ENCODE assay signal across 8 mouse cellular contexts in genomic region chr11:53736771-53737572, GRCm38 (mm10). TPM values are rescaled to one million over a fixed set of nuclear protein-coding genes. Genes with fewer than 3 reads are reported as not detected.
DNase-seq lines count a peak whose midpoint lies in the region; ATAC-seq and TF ChIP-seq lines count a peak whose summit lies in the region.

No protein-coding gene starts in this region.

- H3K9ac ChIP-seq in hindbrain, embryonic 14.5 days: no peak overlapping the region

- no peak overlapping the region for H3K27ac ChIP-seq in cerebellum, adult 2 months (ENCODE audit: insufficient read depth, low read length)
- no peak overlapping the region for H3K27ac ChIP-seq in hindbrain, embryonic 14.5 days

- WGBS in cerebellum, adult 2 months: 50% methylated on average over 14 of the region's 14 CpGs
- 51% methylated on average over 14 of the region's 14 CpGs for WGBS in hindbrain, embryonic 14.5 days

- no peaks in the 10 kb centered on the region for H3K27me3 ChIP-seq in cerebellum, adult 2 months (ENCODE audit: control insufficient read depth, insufficient read depth, low read length)
- H3K27me3 ChIP-seq in hindbrain, embryonic 14.5 days (ENCODE audit: control insufficient read depth, insufficient read depth, low read length): no peaks in the 10 kb centered on the region

- H3K4me3 ChIP-seq in cerebellum, adult 2 months (replicated peaks; ENCODE audit: insufficient read depth, low read depth, low read length): no peak overlapping the region
- no peak overlapping the region for H3K4me3 ChIP-seq in hindbrain, embryonic 14.5 days (replicated peaks; ENCODE audit: low read length)

- no peaks in the 10 kb centered on the region for H3K9me3 ChIP-seq in hindbrain, embryonic 14.5 days (ENCODE audit: control insufficient read depth, low read length)

- no peaks in the 10 kb centered on the region for H3K4me1 ChIP-seq in cerebellum, adult 2 months (ENCODE audit: control insufficient read depth, insufficient read depth, low read length)
- H3K4me1 ChIP-seq in hindbrain, embryonic 14.5 days (replicated peaks; ENCODE audit: control insufficient read depth, insufficient read depth, low read length): no peaks in the 10 kb centered on the region

- peak; percentile 37; the same call in 1 of the 2 replicates for ATAC-seq in hindbrain, embryonic 14.5 days (ENCODE audit: low FRiP score)

- DNase-seq in Muller cell, postnatal 12 days (ENCODE audit: inconsistent ontology term): peak; percentile 73
- peak; percentile 33 to 45 for DNase-seq in cerebellum, adult 2 months
- DNase-seq in frontal cortex, adult 2 months (ENCODE audit: extremely low spot score in 1 of 2, low spot score in 1 of 2): peak; percentile 55 to 85
- DNase-seq in hindbrain, embryonic 14.5 days (ENCODE audit: low spot score): peak; percentile 77
- peak; percentile 55 to 67 for DNase-seq in layer of hippocampus, postnatal 14 days (ENCODE audit: low spot score in 2 of 2)
- DNase-seq in lung, postnatal 10 days: peak; percentile 91
- peak; percentile 82 for DNase-seq in retina, embryonic 14.5 days (ENCODE audit: low spot score)
- peak; percentile 87 for DNase-seq in thymus, postnatal 4 days

- no peaks in the 10 kb centered on the region for H3K36me3 ChIP-seq in hindbrain, embryonic 14.5 days (replicated peaks; ENCODE audit: control insufficient read depth, insufficient read depth)

- H3K4me2 ChIP-seq in hindbrain, embryonic 14.5 days (replicated peaks): no peak overlapping the region

- TF ChIP-seq POLR2A in cerebellum, adult 2 months (IDR thresholded peaks at IDR 0.05; ENCODE audit: borderline replicate concordance, insufficient read depth, low read length): no peak

- TF ChIP-seq CTCF in cerebellum, adult 2 months (IDR thresholded peaks at IDR 0.05; ENCODE audit: borderline replicate concordance, insufficient read depth, low read depth, low read length): peak; percentile 50

RNA-seq across cellular contexts. Expression of gene Il5, which starts 16.4 kb away (rescaled TPM):
- polyA plus RNA-seq in cerebellum, adult 2 months (2012; rRNA removed): 0.16 and 0.22 TPM in 2 replicates
- polyA plus RNA-seq in frontal cortex, adult 2 months (2012; rRNA removed): 0.21 and 0.44 TPM in 2 replicates
- not detected in 2 replicates for polyA plus RNA-seq in hindbrain, embryonic 14.5 days (2014; fragmentation: Nextera tagmentation; extraction: Ambion mirVana)
- not detected for total RNA-seq in layer of hippocampus, postnatal 14 days (2021)

RNA-seq across cellular contexts. Expression of gene Rad50, which starts 29.9 kb away (rescaled TPM):
- 5.4 TPM in 2 replicates for polyA plus RNA-seq in cerebellum, adult 2 months (2012; rRNA removed)
- 6.9 and 7.1 TPM in 2 replicates for polyA plus RNA-seq in frontal cortex, adult 2 months (2012; rRNA removed)
- 10.7 and 10.8 TPM in 2 replicates for polyA plus RNA-seq in hindbrain, embryonic 14.5 days (2014; fragmentation: Nextera tagmentation; extraction: Ambion mirVana)
- 10 to 100 TPM in 1 of 2 experiments, 1 to 10 TPM in 1; 9.0 to 10.5 TPM for total RNA-seq in layer of hippocampus, postnatal 14 days (2021)

RNA-seq across cellular contexts. Expression of gene Irf1, which starts 32.8 kb away (rescaled TPM):
- 5.6 and 6.0 TPM in 2 replicates for polyA plus RNA-seq in cerebellum, adult 2 months (2012; rRNA removed)
- polyA plus RNA-seq in frontal cortex, adult 2 months (2012; rRNA removed): 11.8 and 14.1 TPM in 2 replicates
- 2.7 and 3.1 TPM in 2 replicates for polyA plus RNA-seq in hindbrain, embryonic 14.5 days (2014; fragmentation: Nextera tagmentation; extraction: Ambion mirVana)
- total RNA-seq in layer of hippocampus, postnatal 14 days (2021): 1 to 10 TPM; 4.9 to 7.7 TPM

RNA-seq across cellular contexts. Expression of gene Gm17334, which starts 36.0 kb away (rescaled TPM):
- 0.32 and 0.44 TPM in 2 replicates for polyA plus RNA-seq in cerebellum, adult 2 months (2012; rRNA removed)
- polyA plus RNA-seq in frontal cortex, adult 2 months (2012; rRNA removed): 0.64 and 1.3 TPM in 2 replicates
- not detected in 2 replicates for polyA plus RNA-seq in hindbrain, embryonic 14.5 days (2014; fragmentation: Nextera tagmentation; extraction: Ambion mirVana)
- under 1 TPM in 1 of 2 experiments, not detected in 1; 0.62 TPM for total RNA-seq in layer of hippocampus, postnatal 14 days (2021)

Comparison
In these comparisons a context has a peak if more than half of its experiments do, and no peak if none do; other contexts are left out.
1. DNase-seq: peak in every context shown above with its lines; median percentile 91 in lung, postnatal 10 days; 87 in thymus, postnatal 4 days; 82 in retina, embryonic 14.5 days; 77 in hindbrain, embryonic 14.5 days; 73 in Muller cell, postnatal 12 days; 70 in frontal cortex, adult 2 months; 61 in layer of hippocampus, postnatal 14 days; 39 in cerebellum, adult 2 months.